Mouse (Mus musculus): Measurements from ENCODE around the gene Cuta.
"Not testable (repeated sequence)": the region's sequence is repeated elsewhere in the genome, so short reads cannot be mapped to it uniquely, and the experiment has no call there.

Cuta gene

DNA sequence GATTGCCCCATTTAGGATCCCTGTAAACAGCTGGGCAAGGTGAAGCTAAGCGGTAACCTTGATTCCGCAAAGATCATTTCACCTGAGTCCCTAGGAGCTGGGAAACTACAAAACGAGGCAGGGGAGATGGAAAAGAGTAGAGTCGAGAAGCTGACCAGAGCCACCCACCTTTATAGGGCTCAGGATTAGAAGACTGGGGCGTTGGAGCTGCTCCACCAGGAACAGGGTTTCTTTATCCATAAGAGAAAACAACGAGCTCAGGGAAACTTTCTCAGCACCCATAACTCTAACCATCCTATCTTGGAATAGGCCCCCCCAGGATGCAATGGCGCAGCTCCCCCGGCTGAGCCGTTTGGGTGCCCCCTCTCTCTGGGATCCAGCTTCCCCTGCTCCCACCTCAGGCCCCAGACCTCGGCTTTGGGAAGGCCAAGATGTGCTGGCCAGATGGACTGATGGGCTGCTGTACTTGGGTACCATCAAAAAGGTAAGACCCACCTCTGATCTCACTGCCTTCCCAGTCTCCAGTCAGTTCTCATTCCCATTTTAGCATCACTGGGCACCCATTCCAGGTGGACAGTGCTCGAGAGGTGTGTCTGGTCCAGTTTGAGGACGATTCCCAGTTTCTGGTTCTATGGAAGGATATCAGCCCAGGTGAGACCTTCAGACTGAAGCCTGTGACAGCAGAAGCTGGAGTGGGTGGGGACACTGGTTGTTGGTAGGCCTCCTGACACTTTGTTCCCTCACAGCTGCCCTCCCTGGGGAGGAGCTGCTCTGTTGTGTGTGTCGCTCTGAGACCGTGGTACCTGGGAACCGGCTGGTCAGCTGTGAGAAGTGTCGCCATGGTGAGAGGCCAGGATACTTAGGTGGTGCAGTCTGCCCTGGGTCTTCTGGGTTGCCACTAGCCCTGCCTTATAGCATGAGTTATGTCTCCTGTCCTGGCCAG lies 5.2 kb downstream of the Cuta start:
- DNase-seq: no peak

GRCm38 (mm10) chr17:26933419-26933818 lies 6.0 kb downstream of the Cuta start:
- no peak for DNase-seq

GRCm38 (mm10) chr17:26932839-26933398 lies 6.5 kb downstream of the Cuta start, which contains the start of gene Phf1:
TSS of gene Phf1 (plus strand) at chr17:26933052.
- peak; percentile 99 for DNase-seq

- DNase-seq: peak; percentile 63
Observed at GRCm38 (mm10) chr17:26931795-26932194, 7.6 kb downstream of the Cuta start.

DNA sequence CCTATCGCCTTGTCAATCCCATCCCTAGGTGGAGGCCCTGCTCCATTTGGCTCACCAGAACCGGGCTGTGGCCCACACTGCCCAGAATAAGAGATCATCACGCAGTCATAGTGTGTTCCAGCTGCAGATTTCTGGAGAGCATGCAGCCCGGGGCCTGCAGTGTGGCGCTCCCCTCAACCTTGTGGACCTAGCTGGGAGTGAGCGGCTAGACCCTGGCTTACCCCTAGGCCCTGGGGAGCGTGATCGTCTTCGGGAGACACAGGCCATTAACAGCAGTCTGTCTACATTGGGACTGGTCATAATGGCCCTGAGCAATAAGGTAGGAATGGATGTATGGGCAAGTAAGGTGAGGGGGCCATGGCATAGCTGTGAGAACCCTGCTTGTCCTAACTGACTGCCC lies 14.0 kb downstream of the Cuta start:
- not testable (repeated sequence) for DNase-seq

DNA sequence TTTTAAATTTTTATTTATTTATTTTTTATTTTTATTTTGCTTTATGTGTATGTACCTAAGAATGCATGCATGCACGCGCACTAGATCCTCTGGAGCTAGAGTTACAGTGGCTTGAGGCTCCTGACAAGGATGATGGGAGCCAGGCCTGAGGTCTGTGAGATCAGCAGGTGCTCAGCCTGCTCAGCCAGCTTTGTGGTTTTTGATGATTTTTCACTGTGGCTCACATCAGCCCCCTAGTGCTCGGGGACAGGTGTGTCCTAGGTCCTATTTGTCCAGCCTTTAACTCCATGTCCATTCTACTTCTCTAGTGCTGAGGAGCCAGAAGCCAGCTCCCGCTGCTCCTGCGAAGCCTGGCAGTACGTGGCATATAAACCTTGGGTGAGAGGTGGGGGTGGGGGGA lies 17.0 kb downstream of the Cuta start:
- DNase-seq: not testable (repeated sequence)

GRCm38 (mm10) chr17:26919516-26919915 lies 19.9 kb downstream of the Cuta start:
- not testable (repeated sequence) for DNase-seq

GRCm38 (mm10) chr17:26918343-26918742 lies 21.0 kb downstream of the Cuta start:
- DNase-seq: no peak

GRCm38 (mm10) chr17:26917560-26917959 lies 21.8 kb downstream of the Cuta start:
- DNase-seq: not testable (repeated sequence)

DNA sequence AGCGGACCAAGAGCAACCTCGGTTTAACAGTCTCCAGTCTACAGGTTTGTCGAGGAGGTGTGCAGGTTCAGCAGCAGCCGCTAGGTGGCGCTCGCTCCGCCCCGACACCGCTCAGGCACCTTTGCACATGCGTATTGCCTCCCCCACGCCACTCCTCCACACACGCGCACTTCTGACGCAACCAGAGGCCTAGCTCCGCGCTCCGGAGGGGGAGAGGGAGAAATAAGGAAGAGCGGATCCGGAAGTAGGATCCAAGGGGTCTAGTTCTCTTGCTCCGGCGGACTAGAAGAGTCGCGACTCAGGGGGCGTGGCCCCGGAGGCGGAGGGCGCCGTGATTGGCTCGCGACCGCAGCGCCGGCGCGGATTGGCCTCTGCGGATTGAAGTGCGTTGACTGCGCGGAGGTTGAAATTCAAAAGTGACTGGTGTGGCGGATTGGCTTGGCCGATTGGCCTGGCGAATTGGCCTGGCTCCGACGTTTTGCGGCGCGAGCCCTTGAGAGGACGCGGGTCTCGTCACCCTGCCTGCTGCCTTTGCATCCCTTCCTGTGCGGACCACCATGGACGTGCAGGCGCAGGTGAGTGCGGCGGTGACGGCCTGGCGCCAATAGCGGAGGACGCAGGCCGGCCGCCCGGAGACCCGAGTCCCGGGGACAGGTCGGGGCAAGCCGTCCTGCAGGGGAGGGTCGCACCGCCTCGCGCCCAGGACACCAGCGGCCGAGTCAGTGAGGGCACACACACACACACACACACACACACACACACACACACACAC lies 22.5 kb downstream of the Cuta start, which contains the start of gene Kifc5b:
Kifc5b (plus strand) TSS at position 381 of the 772 bp plus-strand sequence.
- peak; percentile 100 for DNase-seq

DNA sequence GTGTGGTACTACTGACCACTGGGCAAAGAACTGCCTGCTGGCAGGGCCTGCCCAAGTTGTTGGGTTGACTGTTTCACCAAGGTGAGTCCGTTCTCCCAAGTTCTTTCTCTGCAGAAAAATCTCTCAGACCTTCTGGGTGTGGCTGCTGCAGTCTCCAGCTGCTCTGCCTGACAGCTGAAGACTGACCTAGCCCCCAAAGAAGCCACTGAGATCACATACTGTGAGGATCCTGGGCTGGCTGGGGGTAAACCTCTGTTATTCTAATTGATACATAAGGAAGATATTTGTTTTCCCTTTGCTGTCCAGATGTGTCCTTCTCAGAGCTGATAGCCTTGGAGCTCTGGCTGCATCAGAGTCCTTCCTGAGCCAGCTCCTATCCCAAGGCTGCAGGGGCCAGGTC lies 24.1 kb downstream of the Cuta start:
- no peak for DNase-seq

DNA sequence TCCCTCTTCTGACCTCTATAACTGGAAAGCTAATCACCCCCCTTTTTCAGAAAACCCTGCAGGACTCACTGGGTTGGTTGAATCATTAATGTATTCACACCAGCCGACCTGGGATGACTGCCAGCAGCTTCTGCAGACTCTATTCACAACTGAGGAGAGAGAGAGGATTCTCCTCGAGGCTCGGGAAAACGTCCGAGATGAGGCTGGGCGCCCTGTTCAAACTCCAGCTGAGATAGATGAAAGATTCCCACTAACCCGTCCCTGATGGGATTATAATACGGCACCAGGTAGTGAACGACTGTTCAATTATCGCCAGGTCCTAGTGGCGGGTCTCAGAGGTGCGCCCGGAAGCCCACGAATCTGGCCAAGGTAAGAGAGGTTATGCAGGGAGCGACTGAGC lies 31.9 kb downstream of the Cuta start:
- DNase-seq: not testable (repeated sequence)

DNA sequence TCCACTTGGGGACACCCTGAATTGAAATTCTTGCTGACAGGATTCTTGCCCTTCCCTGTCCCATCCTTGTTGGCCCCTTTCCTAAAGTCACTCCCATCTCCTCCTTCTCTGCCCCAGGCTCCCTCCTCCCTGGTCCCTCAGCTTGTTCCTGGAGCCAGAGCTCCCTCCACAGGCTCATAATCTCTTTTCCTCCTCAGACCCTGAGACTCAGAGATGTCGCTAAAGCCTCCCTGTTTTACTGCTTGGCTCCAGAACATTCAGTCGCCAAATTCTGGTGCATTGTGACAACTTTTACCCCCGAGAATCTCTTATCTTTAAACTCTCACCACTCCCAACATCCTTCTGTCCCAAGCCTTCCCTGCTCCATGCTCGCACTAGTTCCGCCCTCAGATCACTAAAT lies 35.0 kb downstream of the Cuta start:
- DNase-seq: no peak

- DNase-seq: no peak
Observed at GRCm38 (mm10) chr17:26900916-26901315, 38.5 kb downstream of the Cuta start.

DNA sequence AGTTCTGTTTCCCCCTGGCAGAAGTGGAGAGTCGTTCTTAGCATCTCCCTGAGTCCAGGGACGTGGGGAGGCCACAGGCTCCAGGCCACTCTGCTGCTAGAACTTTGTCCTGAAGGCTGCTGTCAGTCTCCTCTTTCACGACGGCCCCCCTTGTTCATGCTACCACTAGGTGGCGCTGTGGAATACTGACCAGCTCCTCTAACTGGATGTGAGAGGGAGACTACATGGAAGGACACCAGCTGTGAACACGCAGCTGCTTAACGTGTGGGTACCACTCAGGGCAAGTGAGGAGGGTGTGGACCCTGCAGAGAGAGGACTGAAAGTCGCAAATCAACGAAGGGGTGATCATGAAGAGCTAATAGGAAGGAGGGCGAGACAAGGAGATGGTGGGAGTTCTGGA lies 43.8 kb downstream of the Cuta start:
- DNase-seq: peak; percentile 85

DNA sequence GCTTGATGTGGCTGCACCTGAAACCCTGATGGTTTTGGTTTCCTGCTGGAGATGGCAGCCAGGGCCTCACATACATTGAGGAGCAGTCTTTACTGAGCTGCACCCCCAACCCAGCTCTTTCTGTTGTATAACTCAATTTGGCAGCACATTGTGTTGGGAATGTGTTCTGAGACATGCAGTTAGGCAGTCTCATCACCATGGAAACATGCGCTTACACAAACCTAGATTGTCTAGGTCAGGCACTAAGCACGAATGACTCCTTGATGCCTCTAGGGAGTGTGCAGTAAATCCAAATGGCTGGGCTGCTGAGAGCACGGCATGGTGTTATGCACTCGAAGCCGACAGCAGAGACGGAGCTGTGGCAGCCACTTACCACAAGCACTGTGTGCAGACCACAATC lies 45.0 kb downstream of the Cuta start:
- DNase-seq: no peak

GRCm38 (mm10) chr17:26893492-26893891 lies 45.9 kb downstream of the Cuta start:
- DNase-seq: no peak

DNA sequence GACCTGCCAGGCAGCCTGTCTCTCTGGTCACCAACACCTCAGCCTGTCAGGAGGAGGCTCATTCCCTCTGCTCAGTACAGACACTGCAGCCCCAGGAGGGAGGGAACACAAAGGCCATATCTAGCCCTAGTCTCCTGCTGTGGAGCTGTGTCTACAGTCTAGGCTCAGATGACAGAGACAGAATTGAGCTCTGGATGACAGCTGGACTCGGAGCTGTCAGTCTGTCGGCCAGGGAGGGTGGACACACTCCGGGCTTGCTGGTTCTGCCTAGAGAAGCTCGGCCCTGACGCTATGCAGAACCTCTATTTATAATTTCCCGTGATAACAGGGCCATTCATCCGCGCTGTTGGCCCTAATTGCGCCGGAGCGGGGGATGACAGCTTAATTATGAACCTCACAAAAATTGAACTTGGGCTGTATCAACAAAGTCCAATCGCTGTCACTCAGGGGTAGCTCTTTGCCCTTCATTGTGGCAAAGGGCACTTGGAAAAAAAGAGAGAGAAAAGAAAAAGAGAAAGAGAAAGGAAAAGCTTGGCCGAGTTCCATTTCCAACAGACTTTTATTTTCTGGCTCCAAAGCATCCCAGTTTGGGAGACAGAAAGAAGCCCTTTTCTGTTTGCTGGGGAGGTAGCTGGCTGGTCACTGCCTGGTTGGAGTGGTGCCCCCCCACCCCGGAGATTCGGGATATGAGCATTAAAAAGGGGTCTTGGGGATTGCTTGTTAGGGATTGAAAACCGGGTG lies 46.6 kb downstream of the Cuta start:
- no peak for DNase-seq

GRCm38 (mm10) chr17:26887926-26888325 lies 51.4 kb downstream of the Cuta start:
- no peak for DNase-seq

DNA sequence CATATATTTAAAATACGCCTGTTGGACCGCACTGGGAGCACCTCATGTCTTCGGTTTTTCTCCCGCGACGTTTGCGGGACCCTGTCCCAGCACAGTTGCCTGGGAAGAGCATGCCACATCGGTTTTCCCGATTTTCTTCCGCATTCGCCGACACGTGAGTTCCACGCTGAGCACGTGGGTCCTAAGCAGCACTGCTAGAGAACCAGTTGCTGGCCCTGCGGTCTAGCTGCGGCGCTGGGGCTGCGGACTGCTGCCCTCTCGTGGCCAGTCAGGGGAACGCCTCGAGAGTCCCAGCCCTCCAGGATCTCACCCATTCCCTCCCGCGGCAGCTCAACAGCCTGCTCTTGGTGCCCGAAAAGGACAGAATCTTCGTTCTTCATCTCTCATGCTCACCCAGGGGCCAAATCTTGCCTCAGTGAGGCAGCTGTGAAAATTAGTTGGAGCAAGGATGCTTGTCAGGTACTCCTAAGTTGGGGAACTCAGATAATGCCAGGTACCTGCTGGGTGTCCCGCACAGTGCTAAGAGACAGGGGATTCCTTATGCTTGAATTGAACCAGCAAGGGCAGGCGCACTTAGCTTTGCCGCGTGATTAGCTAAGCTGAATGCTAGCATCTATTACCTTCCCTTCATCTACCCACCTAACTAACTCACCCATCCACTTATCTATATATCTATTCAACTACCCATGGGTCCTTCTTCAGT lies 53.2 kb downstream of the Cuta start:
- peak; percentile 86 for DNase-seq

GRCm38 (mm10) chr17:26884995-26885926 lies 54.1 kb downstream of the Cuta start:
- peak; percentile 85 for DNase-seq

Data from lung, postnatal 14 days (tissue).